Mouse (Mus musculus) thymus, adult 2 months (tissue): ENCODE data around the gene Usp42.

ENCODE experiments used
- CTCF ChIP-seq: fragments of 200-500 bp; IDR thresholded peaks from 2 replicates; pipeline ENCODE4 v1.5.1; 2012; ENCODE audit warnings: mild to moderate bottlenecking, control low read depth, low read length, moderate library complexity, borderline replicate concordance; ENCODE audit not compliant: control insufficient read depth, poor library complexity, insufficient read depth; ENCODE audit errors: extremely low read depth
- POLR2A ChIP-seq: fragments of 200-500 bp; IDR thresholded peaks from 2 replicates; pipeline ENCODE4 v1.6.1; 2012; ENCODE audit warnings: mild to moderate bottlenecking, low read length, control low read depth, moderate library complexity; ENCODE audit not compliant: control insufficient read depth, poor library complexity, insufficient read depth; ENCODE audit errors: extremely low read depth

- no peak for TF ChIP-seq CTCF
- no peak for TF ChIP-seq POLR2A
These were observed 25.9 kb downstream of the Usp42 start for GRCm38 (mm10) chr5:143706030-143706821.
